Mouse (Mus musculus) heart, embryonic 15.5 days (tissue): Measurements from ENCODE around the gene Rreb1. TPM values are rescaled to one million over a fixed set of nuclear protein-coding genes. Genes with fewer than 3 reads are reported as not detected.

Experiments
- ATAC-seq: fragments of 200-750 bp; cut with Nextera tagmentation; replicated peaks from 2 replicates; pipeline ENCODE4 v1.8.0; 2017; ENCODE audit warnings: low read depth, moderate TSS enrichment; ENCODE audit not compliant: insufficient number of reproducible peaks, insufficient read depth, low FRiP score
- H3K27ac ChIP-seq: fragments of 300-500 bp; sonication (generic); 2 replicates; pipeline ENCODE4 v1.5.1; 2015; ENCODE audit warnings: mild to moderate bottlenecking, inconsistent platforms
- H3K27me3 ChIP-seq: fragments of 300-500 bp; sonication (generic); 2 replicates; pipeline ENCODE4 v1.6.1; 2015; ENCODE audit warnings: inconsistent platforms
- H3K36me3 ChIP-seq: fragments of 300-500 bp; sonication (generic); 2 replicates; pipeline ENCODE4 v1.6.1; 2015; ENCODE audit warnings: mild to moderate bottlenecking, inconsistent platforms
- H3K4me1 ChIP-seq: fragments of 300-500 bp; sonication (generic); replicated peaks from 2 replicates; pipeline ENCODE4 v1.6.1; 2015; ENCODE audit warnings: inconsistent platforms
- H3K4me2 ChIP-seq: fragments of 300-500 bp; sonication (generic); 2 replicates; pipeline ENCODE4 v1.6.1; 2015; ENCODE audit warnings: inconsistent platforms, mild to moderate bottlenecking, moderate library complexity
- H3K4me3 ChIP-seq: fragments of 300-500 bp; sonication (generic); 2 replicates; pipeline ENCODE4 v1.5.1; 2015; ENCODE audit warnings: mild to moderate bottlenecking, inconsistent platforms
- H3K9ac ChIP-seq: fragments of 300-500 bp; sonication (generic); 2 replicates; pipeline ENCODE4 v1.6.1; 2015; ENCODE audit warnings: mild to moderate bottlenecking, inconsistent platforms
- H3K9me3 ChIP-seq: fragments of 300-500 bp; sonication (generic); replicated peaks from 2 replicates; pipeline ENCODE4 v1.6.1; 2016; ENCODE audit warnings: inconsistent platforms
- WGBS: fragments of 180-500 bp; shearing (Covaris S2); methylation state at CpG from one replicate; pipeline ENCODE4 v1.1.7; 2015; ENCODE audit warnings: mixed read lengths; 5-methylcytosine and 5-hydroxymethylcytosine counted together
- polyA plus RNA-seq: library from polyadenylated mRNA; unstranded; fragments of >200 nt; fragmentation: Nextera tagmentation; extraction: Ambion mirVana; gene quantifications from 2 replicates; pipeline ENCODE4 v1.2.1, GENCODE M21; 2015

Rreb1 gene
- polyA plus RNA-seq, 1 experiment from 2014 or later = 9.7 TPM

GRCm38 (mm10) chr13:37923643-37924460 lies 145.7 kb downstream of the Rreb1 start:
- H3K4me3 ChIP-seq = no peak overlapping the region
- peaks cover 39% of the 10 kb centered on the region for H3K4me1 ChIP-seq
- no peaks in the 10 kb centered on the region for H3K27me3 ChIP-seq
- no peak overlapping the region for H3K4me2 ChIP-seq
- peak overlapping the region; percentile 21 for H3K27ac ChIP-seq
- no peaks in the 10 kb centered on the region for H3K9me3 ChIP-seq
- peaks cover 26% of the 10 kb centered on the region for H3K36me3 ChIP-seq
- 0 out of 2 replicates have a peak, but pooled peaks have one; percentile 15 for ATAC-seq
- no peak overlapping the region for H3K9ac ChIP-seq
- 71% methylated on average over 10 of the region's 10 CpGs for WGBS

GRCm38 (mm10) chr13:37924461-37924948 lies 146.3 kb downstream of the Rreb1 start:
- Histone ChIP-seq H3K27ac (peak overlapping the region; percentile 21; the same call in 1 of the 2 replicates), H3K9me3 (no peaks in the 10 kb centered on the region), H3K9ac (no peak overlapping the region), H3K4me2 (no peak overlapping the region), H3K4me3 (no peak overlapping the region), H3K27me3 (no peaks in the 10 kb centered on the region), H3K36me3 (peaks cover 33% of the 10 kb centered on the region), H3K4me1 (peaks cover 39% of the 10 kb centered on the region)
- no peak for ATAC-seq
- 65% methylated on average over 4 of the region's 4 CpGs for WGBS

- no peak overlapping the region for H3K4me3 ChIP-seq
- H3K36me3 ChIP-seq = peaks cover 46% of the 10 kb centered on the region
- no peaks in the 10 kb centered on the region for H3K9me3 ChIP-seq
- no peak overlapping the region for H3K9ac ChIP-seq
- H3K27ac ChIP-seq = no peak overlapping the region
- WGBS = 50% methylated on average over 3 of the region's 3 CpGs
- no peak for ATAC-seq
- H3K4me2 ChIP-seq = no peak overlapping the region
- H3K27me3 ChIP-seq = no peaks in the 10 kb centered on the region
- peaks cover 39% of the 10 kb centered on the region for H3K4me1 ChIP-seq
Observed at GRCm38 (mm10) chr13:37926394-37926793, 148.2 kb downstream of the Rreb1 start.

GRCm38 (mm10) chr13:37929532-37929931 lies 151.3 kb downstream of the Rreb1 start:
- no peak overlapping the region for H3K4me2 ChIP-seq
- H3K4me3 ChIP-seq = no peak overlapping the region
- WGBS = 80% methylated on average over 17 of the region's 17 CpGs
- no peaks in the 10 kb centered on the region for H3K27me3 ChIP-seq
- no peak overlapping the region for H3K27ac ChIP-seq
- H3K4me1 ChIP-seq = peaks cover 22% of the 10 kb centered on the region
- H3K36me3 ChIP-seq = peaks cover 63% of the 10 kb centered on the region
- H3K9ac ChIP-seq = no peak overlapping the region
- H3K9me3 ChIP-seq = no peaks in the 10 kb centered on the region
- ATAC-seq = no peak

- WGBS = 81% methylated on average over 13 of the region's 13 CpGs
- ATAC-seq = no peak
- H3K36me3 ChIP-seq = peaks cover 63% of the 10 kb centered on the region
Observed at GRCm38 (mm10) chr13:37930091-37930490, 151.9 kb downstream of the Rreb1 start.

GRCm38 (mm10) chr13:37930621-37931020 lies 152.4 kb downstream of the Rreb1 start:
- no peak overlapping the region for H3K4me2 ChIP-seq
- H3K27me3 ChIP-seq = no peaks in the 10 kb centered on the region
- peaks cover 24% of the 10 kb centered on the region for H3K4me1 ChIP-seq
- H3K9me3 ChIP-seq = no peaks in the 10 kb centered on the region
- 94% methylated on average over 23 of the region's 23 CpGs for WGBS
- no peak overlapping the region for H3K27ac ChIP-seq
- ATAC-seq = no peak
- H3K9ac ChIP-seq = no peak overlapping the region
- peaks cover 63% of the 10 kb centered on the region for H3K36me3 ChIP-seq
- no peak overlapping the region for H3K4me3 ChIP-seq

More at GRCm38 (mm10) chr13:37930091-37930490, 151.9 kb downstream of the Rreb1 start:
- H3K9me3 ChIP-seq = no peaks in the 10 kb centered on the region
- H3K27ac ChIP-seq = no peak overlapping the region
- H3K4me2 ChIP-seq = no peak overlapping the region
- H3K4me1 ChIP-seq = peaks cover 23% of the 10 kb centered on the region
- H3K9ac ChIP-seq = no peak overlapping the region
- H3K4me3 ChIP-seq = no peak overlapping the region
- H3K27me3 ChIP-seq = no peaks in the 10 kb centered on the region

- ATAC-seq = 0 out of 2 replicates have a peak, but pooled peaks have one; percentile 17
Observed at GRCm38 (mm10) chr13:37931210-37931922, 153.2 kb downstream of the Rreb1 start.

GRCm38 (mm10) chr13:37934075-37934474 lies 155.9 kb downstream of the Rreb1 start:
- no peaks in the 10 kb centered on the region for H3K9me3 ChIP-seq
- H3K4me2 ChIP-seq = no peak overlapping the region
- H3K27me3 ChIP-seq = no peaks in the 10 kb centered on the region
- H3K4me3 ChIP-seq = no peak overlapping the region
- H3K9ac ChIP-seq = no peak overlapping the region
- peak overlapping the region; percentile 65 for H3K27ac ChIP-seq
- peaks cover 70% of the 10 kb centered on the region for H3K36me3 ChIP-seq
- ATAC-seq = no peak
- peaks cover 21% of the 10 kb centered on the region for H3K4me1 ChIP-seq
- WGBS = 66% methylated on average over 4 of the region's 4 CpGs

More at GRCm38 (mm10) chr13:37931210-37931922, 153.2 kb downstream of the Rreb1 start:
- Histone ChIP-seq H3K9me3 (no peaks in the 10 kb centered on the region), H3K36me3 (peaks cover 67% of the 10 kb centered on the region), H3K9ac (no peak overlapping the region), H3K4me3 (no peak overlapping the region), H3K27ac (no peak overlapping the region), H3K4me1 (peaks cover 24% of the 10 kb centered on the region), H3K4me2 (no peak overlapping the region), H3K27me3 (no peaks in the 10 kb centered on the region)
- WGBS = 71% methylated on average over 27 of the region's 27 CpGs

- Histone ChIP-seq H3K27me3 (no peaks in the 10 kb centered on the region), H3K9ac (no peak overlapping the region)
- 0 out of 2 replicates have a peak, but pooled peaks have one; percentile 48 for ATAC-seq
Observed at GRCm38 (mm10) chr13:37934920-37935319, 156.7 kb downstream of the Rreb1 start.

GRCm38 (mm10) chr13:37936351-37936750 lies 158.2 kb downstream of the Rreb1 start:
- ATAC-seq = no peak
- Histone ChIP-seq H3K4me2 (no peak overlapping the region), H3K9ac (no peak overlapping the region), H3K4me3 (no peak overlapping the region), H3K36me3 (peaks cover 53% of the 10 kb centered on the region), H3K27ac (no peak overlapping the region), H3K4me1 (peaks cover 15% of the 10 kb centered on the region), H3K27me3 (no peaks in the 10 kb centered on the region), H3K9me3 (no peaks in the 10 kb centered on the region)
- WGBS = 82% methylated on average over 3 of the region's 3 CpGs

More at GRCm38 (mm10) chr13:37934920-37935319, 156.7 kb downstream of the Rreb1 start:
- Histone ChIP-seq H3K4me3 (no peak overlapping the region), H3K4me1 (peaks cover 21% of the 10 kb centered on the region), H3K36me3 (peaks cover 67% of the 10 kb centered on the region), H3K4me2 (no peak overlapping the region), H3K9me3 (no peaks in the 10 kb centered on the region), H3K27ac (peak overlapping the region; percentile 65)
- 66% methylated on average over 8 of the region's 8 CpGs for WGBS

GRCm38 (mm10) chr13:37940167-37940566 lies 162.0 kb downstream of the Rreb1 start:
- WGBS = 73% methylated on average over 2 of the region's 2 CpGs
- H3K36me3 ChIP-seq = peaks cover 40% of the 10 kb centered on the region

More at GRCm38 (mm10) chr13:37940167-37940566, 162.0 kb downstream of the Rreb1 start:
- H3K4me3 ChIP-seq = no peak overlapping the region
- H3K27me3 ChIP-seq = no peaks in the 10 kb centered on the region
- H3K4me1 ChIP-seq = peaks cover 23% of the 10 kb centered on the region
- ATAC-seq = no peak
- H3K4me2 ChIP-seq = no peak overlapping the region
- H3K9ac ChIP-seq = no peak overlapping the region
- H3K27ac ChIP-seq = no peak overlapping the region
- H3K9me3 ChIP-seq = no peaks in the 10 kb centered on the region
